Mouse (Mus musculus): ENCODE results near the gene Smg9.

The Smg9 gene

GRCm38 (mm10) chr7:24408186-24408585 lies 8.8 kb downstream of the Smg9 start:
- in situ Hi-C loops (cut with MboI), result no loop called here

DNA sequence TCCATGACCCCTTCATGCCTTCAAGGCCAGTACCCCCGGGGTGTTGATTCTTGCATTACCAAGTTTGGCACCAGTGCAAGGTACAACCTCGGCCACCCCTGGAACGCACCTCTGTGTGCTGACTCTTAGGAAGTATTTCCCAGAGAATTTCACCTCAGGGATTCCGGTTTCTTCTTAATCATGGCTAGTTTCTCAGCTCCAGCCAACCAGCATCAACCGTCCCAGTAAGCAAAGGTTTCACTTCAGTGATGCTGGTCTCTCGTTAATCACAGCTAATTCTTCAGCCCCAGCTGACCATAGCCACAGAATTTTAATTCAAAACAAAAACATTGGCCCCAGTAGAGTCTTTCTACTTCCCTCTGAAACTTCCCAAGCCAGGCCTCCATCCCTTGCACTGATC lies 10.7 kb downstream of the Smg9 start:
- in situ Hi-C loops (cut with MboI), result no loop called here

- in situ Hi-C loops (cut with MboI), result no loop called here
Measured at GRCm38 (mm10) chr7:24410831-24411230, 11.4 kb downstream of the Smg9 start.

DNA sequence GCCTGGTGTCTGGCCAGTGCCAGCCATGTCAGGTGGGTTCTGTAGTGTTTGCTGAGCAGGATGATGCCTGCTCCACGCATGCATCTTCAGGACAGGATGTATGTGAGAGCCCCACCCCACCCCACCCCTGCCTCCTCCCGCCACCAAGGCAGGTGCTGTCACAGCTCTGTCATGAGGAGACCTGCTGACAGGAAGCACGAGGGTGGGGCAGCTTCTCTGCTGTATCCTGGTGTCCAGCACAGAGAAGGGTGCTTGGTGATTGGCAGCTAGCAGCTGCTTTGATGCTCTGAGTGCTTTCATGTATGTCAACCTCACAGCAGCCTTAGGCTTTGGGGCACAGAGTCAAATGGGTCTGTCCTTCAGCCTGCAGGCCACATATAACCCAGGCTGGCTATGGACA lies 14.2 kb downstream of the Smg9 start:
- in situ Hi-C loops (cut with MboI), result no loop called here

DNA sequence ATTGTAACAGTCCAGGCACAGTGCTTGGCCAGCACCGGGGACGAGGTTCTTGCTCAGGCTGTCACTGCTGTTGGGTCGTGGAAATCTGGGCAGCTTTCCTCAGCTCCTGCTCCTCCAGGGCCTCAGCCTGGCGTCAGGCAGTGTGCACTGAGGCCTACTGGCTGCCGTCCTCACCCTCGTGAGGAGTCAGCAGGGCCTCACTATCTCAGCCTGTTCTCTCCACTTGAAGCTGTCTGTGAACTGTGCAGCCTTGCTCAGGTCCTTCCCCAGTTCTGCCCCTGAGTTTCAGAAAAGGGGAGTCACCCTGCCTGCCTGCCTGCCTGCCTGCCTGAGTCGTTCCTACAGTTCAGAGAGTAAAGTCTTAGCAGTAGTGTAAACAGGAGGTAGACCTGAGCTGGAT lies 15.8 kb downstream of the Smg9 start:
- in situ Hi-C loops (cut with MboI), result no loop called here

DNA sequence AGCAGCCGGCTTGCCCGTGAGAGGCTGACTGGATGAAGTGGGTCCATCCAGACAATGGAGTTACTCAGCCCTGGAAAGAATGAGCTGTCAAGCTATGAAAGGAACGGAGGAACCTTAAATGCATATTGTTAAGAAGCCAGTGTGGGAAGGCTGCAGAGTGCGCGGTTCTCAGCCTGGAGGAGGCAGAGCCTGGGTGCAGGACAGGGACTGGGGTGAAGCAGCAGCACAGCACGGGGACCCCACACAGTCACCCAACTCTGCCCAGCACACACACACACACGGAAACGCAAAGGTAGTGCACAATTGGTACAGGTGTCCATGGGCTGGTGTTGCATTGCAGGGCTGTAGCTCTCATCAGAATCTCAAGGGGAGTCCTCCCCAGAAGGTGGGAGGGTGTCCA lies 20.2 kb downstream of the Smg9 start:
- in situ Hi-C loops (cut with MboI), result no loop called here

GRCm38 (mm10) chr7:24421648-24422047 lies 22.2 kb downstream of the Smg9 start:
- in situ Hi-C loops (cut with MboI), result no loop called here

GRCm38 (mm10) chr7:24422251-24422650 lies 22.8 kb downstream of the Smg9 start:
- in situ Hi-C loops (cut with MboI), result no loop called here

GRCm38 (mm10) chr7:24423107-24423763 lies 23.8 kb downstream of the Smg9 start:
- in situ Hi-C loops (cut with MboI), result no loop called here

GRCm38 (mm10) chr7:24423956-24424732 lies 24.7 kb downstream of the Smg9 start:
- in situ Hi-C loops (cut with MboI), result no loop called here

DNA sequence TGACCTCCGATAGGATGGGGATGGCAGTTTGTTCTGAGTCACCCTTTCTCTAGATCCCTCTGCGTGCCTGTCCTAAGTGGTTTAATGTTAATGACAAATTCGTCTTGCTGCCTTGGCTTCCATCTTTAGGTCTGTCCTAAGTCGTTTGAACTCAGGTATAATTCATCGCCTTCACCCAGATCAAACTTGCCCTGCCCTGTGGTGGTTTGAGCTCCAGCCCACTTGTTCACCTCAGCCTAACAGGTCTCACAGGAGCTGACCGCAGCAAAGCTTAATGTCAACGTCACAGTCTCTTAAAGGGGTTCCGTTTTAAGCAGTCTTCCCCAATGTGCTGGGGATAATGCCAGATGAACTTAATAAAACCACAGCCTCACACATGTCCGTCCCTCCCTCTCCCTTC lies 26.5 kb downstream of the Smg9 start:
- in situ Hi-C loops (cut with MboI), result no loop called here

DNA sequence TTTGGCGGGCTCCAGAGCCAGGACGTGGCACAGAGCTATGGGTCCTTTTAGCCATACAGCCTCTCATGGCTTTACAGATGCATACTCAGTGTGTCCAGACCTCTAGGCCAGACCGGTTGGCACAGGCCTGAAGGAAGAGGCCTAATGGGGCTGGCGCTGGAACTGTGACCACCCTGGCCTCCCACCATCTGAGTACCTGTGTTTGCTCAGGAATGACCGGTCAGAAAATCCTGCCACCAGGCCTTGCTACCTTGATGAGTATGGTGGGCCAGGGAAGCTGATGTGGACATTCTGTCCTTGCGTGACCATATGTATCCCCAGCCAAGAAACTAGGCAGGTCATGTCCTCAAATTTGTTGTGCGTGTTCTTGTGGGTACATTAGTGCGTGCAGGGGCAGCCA lies 27.7 kb downstream of the Smg9 start:
- in situ Hi-C loops (cut with MboI), result no loop called here

DNA sequence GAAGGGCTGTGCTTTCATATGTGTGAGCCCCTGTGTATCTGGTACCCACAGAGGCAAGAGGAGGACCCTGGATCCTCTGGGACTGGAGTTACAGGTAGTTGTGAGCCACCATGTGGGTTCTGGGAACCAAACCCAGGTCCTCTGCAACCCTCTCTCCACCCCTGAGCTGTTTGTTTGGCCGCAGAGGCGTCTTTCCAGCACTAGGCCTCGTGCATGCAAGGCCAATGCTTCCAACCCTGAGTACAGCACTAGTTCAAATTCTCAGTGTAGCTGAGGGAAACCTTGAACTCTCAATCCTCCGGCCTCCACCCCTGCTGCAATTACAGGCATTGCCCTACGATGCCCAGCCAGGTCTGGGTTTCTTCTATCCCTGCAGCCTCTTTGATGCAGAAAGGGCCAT lies 29.3 kb downstream of the Smg9 start:
- in situ Hi-C loops (cut with MboI), result no loop called here

DNA sequence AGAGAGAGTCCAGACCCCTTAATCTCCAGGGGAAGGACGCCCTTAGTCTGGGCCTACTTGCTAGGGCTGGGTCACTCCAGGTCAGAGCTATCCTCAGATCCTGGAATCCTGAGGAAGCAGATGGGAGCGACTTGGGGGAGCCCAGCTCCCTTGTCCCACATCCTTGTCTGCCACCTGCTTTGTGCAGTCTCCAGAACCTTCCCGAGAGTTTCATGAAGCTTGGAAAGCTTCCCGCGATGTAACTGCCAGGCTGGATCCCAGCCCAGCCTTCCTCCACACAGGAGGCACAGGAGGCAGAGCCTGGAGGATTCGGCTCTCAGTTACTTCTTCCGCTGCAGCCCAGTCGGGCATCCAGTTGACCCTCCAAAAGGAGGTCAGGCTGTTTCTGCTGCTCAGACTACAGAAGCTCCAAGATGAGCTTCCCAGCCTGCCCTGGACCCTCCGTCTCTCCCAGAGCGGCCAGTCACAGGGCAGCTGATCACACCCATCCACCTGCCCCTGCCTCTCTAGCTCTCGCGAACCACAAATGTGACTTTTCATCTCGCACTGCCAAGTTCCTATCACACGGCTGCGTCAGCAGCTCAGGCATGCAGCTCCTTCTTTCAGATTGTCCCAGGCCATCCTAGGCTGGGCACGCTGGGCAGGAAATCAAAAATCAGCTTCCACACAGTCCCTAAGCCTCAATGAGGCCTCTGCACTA lies 30.1 kb downstream of the Smg9 start:
- in situ Hi-C loops (cut with MboI), result no loop called here

GRCm38 (mm10) chr7:24430551-24431345 lies 31.3 kb downstream of the Smg9 start:
- in situ Hi-C loops (cut with MboI), result no loop called here

DNA sequence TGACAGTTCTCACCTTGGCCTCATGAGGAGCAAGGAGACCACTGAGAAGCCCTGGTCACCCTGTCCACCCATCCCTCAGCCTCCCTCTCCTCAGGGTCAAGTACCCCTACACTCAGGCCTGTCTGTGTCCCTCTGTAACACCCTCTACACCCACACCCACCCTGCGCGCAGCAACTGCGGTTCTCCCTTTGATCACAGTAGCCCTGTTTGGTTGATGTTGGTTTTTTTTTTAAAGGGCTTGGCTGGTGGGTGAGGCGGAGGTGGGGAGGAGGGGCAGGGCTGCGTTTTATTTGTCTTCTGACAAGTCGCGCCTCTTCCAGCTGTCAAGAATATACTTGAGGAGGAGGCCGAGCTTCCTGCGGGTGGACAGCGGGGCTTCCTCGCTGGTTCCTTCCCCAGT lies 32.3 kb downstream of the Smg9 start:
- in situ Hi-C loops (cut with MboI), result no loop called here

DNA sequence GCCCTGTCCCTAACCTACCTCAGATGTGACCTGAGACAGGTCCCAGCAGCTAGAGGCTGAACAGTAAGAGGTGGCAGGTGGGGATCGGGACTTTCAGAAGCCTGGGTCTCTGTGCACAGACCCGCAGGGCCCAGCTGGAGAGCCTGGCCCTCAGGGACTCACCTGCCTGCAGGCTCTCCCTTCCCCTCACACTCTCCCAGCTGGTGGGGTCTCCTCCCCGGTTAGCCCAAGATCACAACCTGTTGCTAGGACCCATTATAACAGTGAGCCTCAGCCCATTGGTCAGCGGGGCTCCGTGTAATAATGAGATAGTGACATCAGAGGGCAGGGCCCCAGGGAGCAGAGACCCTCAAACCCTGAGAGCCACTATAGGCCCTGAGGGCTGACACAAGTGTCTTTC lies 35.9 kb downstream of the Smg9 start:
- in situ Hi-C loops (cut with MboI), result loop anchor here (5.0 kb wide), 1 partner anchor 37 kb away; no protein-coding TSS in a partner anchor

DNA sequence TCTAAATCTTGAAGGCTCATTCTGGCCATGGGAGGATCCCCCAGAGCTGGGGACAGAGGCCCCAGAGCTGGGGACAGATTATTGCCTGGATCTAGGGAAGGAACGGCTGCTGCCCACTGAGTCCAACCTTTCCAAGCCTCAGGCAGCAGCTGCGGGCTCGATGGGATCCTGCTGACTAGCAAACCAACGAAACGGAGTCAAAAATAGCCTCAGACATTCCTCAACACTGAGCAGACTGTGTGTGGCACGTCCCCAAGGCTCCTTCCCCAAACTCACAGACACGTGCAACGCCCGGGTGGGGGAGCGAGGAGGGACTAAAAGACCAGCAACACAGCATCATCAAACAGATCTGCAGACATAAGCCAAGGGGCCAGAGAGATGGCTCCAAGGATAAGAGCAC lies 38.6 kb downstream of the Smg9 start:
- in situ Hi-C loops (cut with MboI), result loop anchor here (5.0 kb wide), 1 partner anchor 34 kb away; no protein-coding TSS in a partner anchor

GRCm38 (mm10) chr7:24439191-24439590 lies 39.8 kb downstream of the Smg9 start:
- in situ Hi-C loops (cut with MboI), result loop anchor here (5.0 kb wide), 1 partner anchor 33 kb away; no protein-coding TSS in a partner anchor

GRCm38 (mm10) chr7:24439891-24440290 lies 40.5 kb downstream of the Smg9 start:
- in situ Hi-C loops (cut with MboI), result loop anchor here (5.0 kb wide), 1 partner anchor 32 kb away; no protein-coding TSS in a partner anchor

DNA sequence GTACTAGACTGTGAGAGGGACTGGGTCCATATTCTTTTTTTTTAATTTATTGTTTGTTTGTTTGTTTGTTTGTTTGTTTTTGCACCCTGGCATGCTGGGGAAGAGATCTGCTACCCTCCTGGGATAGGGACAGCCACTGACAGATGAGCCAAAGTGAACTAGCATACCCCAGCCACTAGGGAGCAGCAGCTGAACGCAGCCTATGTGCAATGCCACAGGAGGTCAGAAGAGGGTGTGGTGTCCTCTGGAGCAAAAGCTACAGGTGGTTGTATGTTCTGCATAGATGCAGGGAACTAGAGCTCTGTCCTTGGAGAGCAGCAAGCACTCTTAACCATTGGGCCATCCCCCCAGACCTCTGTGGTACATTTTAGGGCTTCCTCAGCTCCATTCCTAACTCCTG lies 42.4 kb downstream of the Smg9 start:
- in situ Hi-C loops (cut with MboI), result no loop called here

GRCm38 (mm10) chr7:24442313-24442712 lies 42.9 kb downstream of the Smg9 start:
- in situ Hi-C loops (cut with MboI), result no loop called here
